Mouse (Mus musculus) limb, embryonic 13.5 days (tissue): Measurements from ENCODE around the gene Gast. TPM values are rescaled to one million over a fixed set of nuclear protein-coding genes. Genes with fewer than 3 reads are reported as not detected.
"Not testable (repeated sequence)": the region's sequence is repeated elsewhere in the genome, so short reads cannot be mapped to it uniquely, and the experiment has no call there.

Source experiments
- ATAC-seq: fragments of 200-750 bp; cut with Nextera tagmentation; 2 replicates; pipeline ENCODE4 v1.8.0; 2017; ENCODE audit warnings: low read depth, moderate number of reproducible peaks, moderate TSS enrichment; ENCODE audit not compliant: low FRiP score
- H3K27ac ChIP-seq: fragments of 300-500 bp; sonication (generic); 2 replicates; pipeline ENCODE4 v1.5.1; 2015; ENCODE audit warnings: inconsistent platforms, mild to moderate bottlenecking, moderate library complexity
- H3K27me3 ChIP-seq: fragments of 300-500 bp; sonication (generic); 2 replicates; pipeline ENCODE4 v1.6.1; 2015; ENCODE audit warnings: mild to moderate bottlenecking, inconsistent platforms
- H3K36me3 ChIP-seq: fragments of 300-500 bp; sonication (generic); 2 replicates; pipeline ENCODE4 v1.6.1; 2015; ENCODE audit warnings: inconsistent platforms, mild to moderate bottlenecking, moderate library complexity
- H3K4me1 ChIP-seq: fragments of 300-500 bp; sonication (generic); 2 replicates; pipeline ENCODE4 v1.6.1; 2015; ENCODE audit warnings: inconsistent platforms
- H3K4me2 ChIP-seq: fragments of 300-500 bp; sonication (generic); replicated peaks from 2 replicates; pipeline ENCODE4 v1.6.1; 2015; ENCODE audit warnings: inconsistent platforms, mild to moderate bottlenecking, moderate library complexity
- H3K4me3 ChIP-seq: fragments of 300-500 bp; sonication (generic); 2 replicates; pipeline ENCODE4 v1.5.1; 2015; ENCODE audit warnings: moderate library complexity, mild to moderate bottlenecking, inconsistent platforms
- H3K9ac ChIP-seq: fragments of 300-500 bp; sonication (generic); 2 replicates; pipeline ENCODE4 v1.6.1; 2015; ENCODE audit warnings: mild to moderate bottlenecking, inconsistent platforms
- H3K9me3 ChIP-seq: fragments of 300-500 bp; sonication (generic); 2 replicates; pipeline ENCODE4 v1.6.1; 2016; ENCODE audit warnings: inconsistent platforms
- WGBS: fragments of 180-500 bp; shearing (Covaris S2); methylation state at CpG from one replicate; pipeline ENCODE4 v1.1.7; 2015; 5-methylcytosine and 5-hydroxymethylcytosine counted together
- polyA plus RNA-seq: library from polyadenylated mRNA; unstranded; fragments of >200 nt; fragmentation: Nextera tagmentation; extraction: Ambion mirVana; gene quantifications from 2 replicates; pipeline ENCODE4 v1.2.1, GENCODE M21; 2015

The Gast gene
- polyA plus RNA-seq, 1 experiment from 2014 or later: not detected

GRCm38 (mm10) chr11:100321479-100322305 lies 12.5 kb upstream of the Gast start:
- not testable (repeated sequence) for H3K27ac ChIP-seq, H3K4me1 ChIP-seq, H3K9me3 ChIP-seq, H3K27me3 ChIP-seq, H3K9ac ChIP-seq, ATAC-seq
- 83% methylated on average over 7 of the region's 7 CpGs for WGBS
- H3K36me3 ChIP-seq: peaks cover 20% of the 10 kb centered on the region
- peak overlapping the region; percentile 14; the same call in 1 of the 2 replicates for H3K4me2 ChIP-seq
- H3K4me3 ChIP-seq: 0 out of 2 replicates have a peak overlapping the region, but pooled peaks have one; percentile 7

- ATAC-seq: no peak
- 68% methylated on average over 3 of the region's 3 CpGs for WGBS
- H3K4me2 ChIP-seq: no peak overlapping the region
- peaks cover 20% of the 10 kb centered on the region for H3K36me3 ChIP-seq
- peaks cover 8% of the 10 kb centered on the region for H3K4me1 ChIP-seq
- H3K4me3 ChIP-seq: no peak overlapping the region
- no peak overlapping the region for H3K27ac ChIP-seq
- H3K9me3 ChIP-seq: no peaks in the 10 kb centered on the region
- H3K9ac ChIP-seq: no peak overlapping the region
- no peaks in the 10 kb centered on the region for H3K27me3 ChIP-seq
These were observed 11.5 kb upstream of the Gast start for GRCm38 (mm10) chr11:100322591-100323258.

GRCm38 (mm10) chr11:100323578-100323977 lies 10.6 kb upstream of the Gast start:
- Histone ChIP-seq H3K4me1 (peaks cover 8% of the 10 kb centered on the region), H3K27ac (no peak overlapping the region), H3K4me2 (no peak overlapping the region), H3K36me3 (peaks cover 20% of the 10 kb centered on the region), H3K4me3 (no peak overlapping the region), H3K27me3 (no peaks in the 10 kb centered on the region), H3K9ac (no peak overlapping the region), H3K9me3 (no peaks in the 10 kb centered on the region)
- 17% methylated on average over 3 of the region's 3 CpGs for WGBS
- ATAC-seq: no peak

- ATAC-seq: no peak
These were observed 9.1 kb upstream of the Gast start for GRCm38 (mm10) chr11:100325062-100325629.

GRCm38 (mm10) chr11:100327316-100327715 lies 6.9 kb upstream of the Gast start:
- H3K4me2 ChIP-seq: no peak overlapping the region
- peaks cover under 1% of the 10 kb centered on the region; the same call in 1 of the 2 replicates for H3K4me1 ChIP-seq
- ATAC-seq: no peak
- no peaks in the 10 kb centered on the region for H3K27me3 ChIP-seq
- H3K9ac ChIP-seq: no peak overlapping the region
- no peak overlapping the region for H3K27ac ChIP-seq
- 85% methylated on average over 11 of the region's 11 CpGs for WGBS
- H3K4me3 ChIP-seq: no peak overlapping the region
- peaks cover 5% of the 10 kb centered on the region for H3K36me3 ChIP-seq
- H3K9me3 ChIP-seq: no peaks in the 10 kb centered on the region

More at GRCm38 (mm10) chr11:100325062-100325629, 9.1 kb upstream of the Gast start:
- Histone ChIP-seq H3K27me3 (no peaks in the 10 kb centered on the region), H3K4me2 (no peak overlapping the region), H3K9me3 (no peaks in the 10 kb centered on the region), H3K27ac (no peak overlapping the region), H3K9ac (no peak overlapping the region), H3K4me3 (no peak overlapping the region), H3K4me1 (peaks cover 8% of the 10 kb centered on the region), H3K36me3 (peaks cover 20% of the 10 kb centered on the region)
- WGBS: 84% methylated on average over 11 of the region's 11 CpGs

GRCm38 (mm10) chr11:100327761-100328160 lies 6.4 kb upstream of the Gast start:
- 87% methylated on average over 6 of the region's 6 CpGs for WGBS
- Histone ChIP-seq H3K4me1 (peaks cover 5% of the 10 kb centered on the region; the same call in 1 of the 2 replicates), H3K27ac (no peak overlapping the region), H3K36me3 (peaks cover under 1% of the 10 kb centered on the region; the same call in 1 of the 2 replicates), H3K4me2 (no peak overlapping the region), H3K27me3 (no peaks in the 10 kb centered on the region), H3K4me3 (no peak overlapping the region), H3K9ac (no peak overlapping the region), H3K9me3 (no peaks in the 10 kb centered on the region)
- ATAC-seq: no peak

- Histone ChIP-seq H3K27me3 (no peaks in the 10 kb centered on the region), H3K9me3 (no peaks in the 10 kb centered on the region), H3K27ac (no peak overlapping the region), H3K4me1 (peaks cover 7% of the 10 kb centered on the region; the same call in 1 of the 2 replicates), H3K4me3 (no peak overlapping the region), H3K36me3 (no peaks in the 10 kb centered on the region), H3K9ac (no peak overlapping the region), H3K4me2 (no peak overlapping the region)
- 57% methylated on average over 16 of the region's 16 CpGs for WGBS
- ATAC-seq: no peak
These were observed 4.0 kb upstream of the Gast start for GRCm38 (mm10) chr11:100330235-100330634.

GRCm38 (mm10) chr11:100330816-100331375 lies 3.3 kb upstream of the Gast start:
- not testable (repeated sequence) for H3K9me3 ChIP-seq, H3K9ac ChIP-seq, H3K36me3 ChIP-seq, H3K4me3 ChIP-seq, H3K27me3 ChIP-seq, ATAC-seq, H3K27ac ChIP-seq, H3K4me2 ChIP-seq
- peaks cover 10% of the 10 kb centered on the region; the same call in 1 of the 2 replicates for H3K4me1 ChIP-seq
- WGBS: 63% methylated on average over 8 of the region's 8 CpGs

GRCm38 (mm10) chr11:100332766-100333515 lies 1.3 kb upstream of the Gast start:
- Histone ChIP-seq H3K27ac (no peak overlapping the region), H3K9ac (no peak overlapping the region), H3K4me1 (peaks cover 11% of the 10 kb centered on the region; the same call in 1 of the 2 replicates), H3K4me2 (no peak overlapping the region), H3K27me3 (no peaks in the 10 kb centered on the region), H3K36me3 (no peaks in the 10 kb centered on the region), H3K4me3 (no peak overlapping the region), H3K9me3 (no peaks in the 10 kb centered on the region)
- no peak for ATAC-seq
- WGBS: 53% methylated on average over 9 of the region's 9 CpGs

- Histone ChIP-seq H3K9me3 (no peaks in the 10 kb centered on the region), H3K4me1 (peaks cover 11% of the 10 kb centered on the region; the same call in 1 of the 2 replicates), H3K9ac (no peak overlapping the region), H3K27me3 (no peaks in the 10 kb centered on the region), H3K36me3 (no peaks in the 10 kb centered on the region), H3K27ac (no peak overlapping the region), H3K4me3 (no peak overlapping the region), H3K4me2 (no peak overlapping the region)
- ATAC-seq: no peak
- WGBS: 57% methylated on average over 3 of the region's 3 CpGs
These were observed 1.5 kb downstream of the Gast start for GRCm38 (mm10) chr11:100335731-100336130.

GRCm38 (mm10) chr11:100344269-100344668 lies 10.1 kb downstream of the Gast start:
- no peak for ATAC-seq
- Histone ChIP-seq H3K4me2 (no peak overlapping the region), H3K4me1 (no peaks in the 10 kb centered on the region), H3K27me3 (peaks cover 4% of the 10 kb centered on the region; the same call in 1 of the 2 replicates), H3K27ac (no peak overlapping the region), H3K36me3 (no peaks in the 10 kb centered on the region), H3K4me3 (no peak overlapping the region), H3K9me3 (no peaks in the 10 kb centered on the region), H3K9ac (no peak overlapping the region)
- 86% methylated on average over 10 of the region's 10 CpGs for WGBS
